Mouse (Mus musculus): Measurements from ENCODE around the gene Six5.

- TF ChIP-seq CTCF (IDR thresholded peaks at IDR 0.05) (no peak), POLR2A (IDR thresholded peaks at IDR 0.05; ENCODE audit: insufficient read depth, low read depth, low read length) (no peak; the same call in 1 of the 2 replicates)
Observed at GRCm38 (mm10) chr7:19094826-19095750, 694 bp downstream of the Six5 start.
